Mouse (Mus musculus) kidney, embryonic 15.5 days (tissue): ENCODE results near the gene Syce3. TPM values are rescaled to one million over a fixed set of nuclear protein-coding genes. Genes with fewer than 3 reads are reported as not detected.

Experiments
- ATAC-seq: fragments of 200-750 bp; cut with Nextera tagmentation; replicated peaks from 2 replicates; pipeline ENCODE4 v1.8.0; 2017; ENCODE audit warnings: moderate TSS enrichment; ENCODE audit not compliant: low FRiP score
- H3K27ac ChIP-seq: fragments of 300-500 bp; sonication (generic); 2 replicates; pipeline ENCODE4 v1.5.1; 2015; ENCODE audit warnings: mild to moderate bottlenecking, inconsistent platforms
- H3K27me3 ChIP-seq: fragments of 300-500 bp; sonication (generic); 2 replicates; pipeline ENCODE4 v1.6.1; 2015; ENCODE audit warnings: inconsistent platforms
- H3K36me3 ChIP-seq: fragments of 300-500 bp; sonication (generic); 2 replicates; pipeline ENCODE4 v1.6.1; 2015; ENCODE audit warnings: inconsistent platforms
- H3K4me1 ChIP-seq: fragments of 300-500 bp; sonication (generic); 2 replicates; pipeline ENCODE4 v1.6.1; 2015; ENCODE audit warnings: inconsistent platforms
- H3K4me2 ChIP-seq: fragments of 300-500 bp; sonication (generic); 2 replicates; pipeline ENCODE4 v1.6.1; 2015; ENCODE audit warnings: moderate library complexity, mild to moderate bottlenecking, inconsistent platforms
- H3K4me3 ChIP-seq: fragments of 300-500 bp; sonication (generic); replicated peaks from 2 replicates; pipeline ENCODE4 v1.5.1; 2015; ENCODE audit warnings: mild to moderate bottlenecking, inconsistent platforms
- H3K9ac ChIP-seq: fragments of 300-500 bp; sonication (generic); 2 replicates; pipeline ENCODE4 v1.6.1; 2015; ENCODE audit warnings: mild to moderate bottlenecking, inconsistent platforms
- H3K9me3 ChIP-seq: fragments of 300-500 bp; sonication (generic); replicated peaks from 2 replicates; pipeline ENCODE4 v1.6.1; 2016; ENCODE audit warnings: inconsistent platforms
- WGBS: fragments of 180-500 bp; shearing (Covaris S2); methylation state at CpG from one replicate; pipeline ENCODE4 v1.1.7; 2015; ENCODE audit warnings: mixed read lengths; 5-methylcytosine and 5-hydroxymethylcytosine counted together
- polyA plus RNA-seq: library from polyadenylated mRNA; unstranded; fragments of >200 nt; fragmentation: Nextera tagmentation; extraction: Ambion mirVana; gene quantifications from 2 replicates; pipeline ENCODE4 v1.2.1, GENCODE M21; 2015

Gene Syce3
- polyA plus RNA-seq, 1 experiment from 2014 or later: not detected

DNA sequence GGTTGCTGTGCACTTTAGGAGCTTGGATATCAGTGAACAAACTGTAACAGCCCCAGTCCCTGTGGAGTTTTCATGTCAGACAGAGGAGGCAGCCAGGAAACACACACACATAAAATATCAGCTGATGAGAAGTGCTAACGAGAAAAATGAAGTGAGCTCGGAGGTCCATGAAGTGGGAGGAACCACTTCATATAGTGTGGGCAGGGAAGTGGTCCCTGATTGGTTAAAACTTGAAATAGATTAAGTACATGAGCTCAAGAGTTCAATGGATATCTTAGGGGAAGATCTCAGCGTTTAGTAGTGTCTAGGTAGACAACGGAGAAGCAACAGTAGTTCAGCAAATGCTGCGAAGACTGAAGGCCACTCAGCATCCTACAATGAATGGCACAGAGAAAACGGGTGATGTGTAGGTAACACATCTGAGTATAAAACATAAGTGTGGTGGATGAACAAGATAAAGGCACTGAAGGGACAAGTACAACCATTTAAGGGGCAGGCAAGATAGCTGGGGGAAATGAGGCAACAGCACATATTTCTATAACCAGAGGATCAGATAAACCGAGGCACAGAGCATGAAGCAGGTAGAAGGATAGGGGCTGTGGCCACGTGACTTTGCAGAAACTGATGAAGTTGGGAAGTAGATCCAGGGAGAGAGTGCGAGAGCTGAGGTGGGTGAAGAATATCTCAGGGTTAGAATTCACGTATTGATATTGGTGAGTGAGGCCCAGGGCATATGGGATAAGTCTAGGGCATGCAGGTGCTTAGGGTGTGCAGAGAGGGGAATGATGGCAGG is 5.3 kb downstream of the Syce3 start:
- Histone ChIP-seq H3K27ac (no peak overlapping the region), H3K4me3 (no peak overlapping the region), H3K36me3 (no peaks in the 10 kb centered on the region), H3K4me1 (no peaks in the 10 kb centered on the region), H3K4me2 (no peak overlapping the region), H3K9ac (no peak overlapping the region), H3K9me3 (peaks cover 6% of the 10 kb centered on the region; the same call in 1 of the 2 replicates), H3K27me3 (no peaks in the 10 kb centered on the region)
- 81% methylated on average over 10 of the region's 10 CpGs for WGBS
- no peak for ATAC-seq

DNA sequence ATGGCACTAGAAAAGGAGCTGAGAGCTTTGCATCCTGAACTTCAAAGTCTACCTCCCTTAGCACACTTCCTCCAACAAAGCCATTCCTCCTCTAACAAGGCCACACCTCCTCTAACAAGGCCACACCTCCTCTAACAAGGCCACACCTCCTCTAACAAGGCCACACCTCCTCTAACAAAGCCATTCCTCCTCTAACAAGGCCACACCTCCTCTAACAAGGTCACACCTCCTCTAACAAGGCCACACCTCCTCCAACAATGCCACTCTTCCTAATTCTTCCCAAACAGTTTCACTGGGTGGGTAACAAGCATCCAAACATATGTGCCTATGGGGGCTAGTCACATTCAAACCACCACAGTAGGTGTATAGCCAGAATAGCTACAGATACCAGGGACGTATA is 7.8 kb downstream of the Syce3 start:
- Histone ChIP-seq H3K4me3 (no peak overlapping the region), H3K27me3 (no peaks in the 10 kb centered on the region), H3K27ac (no peak overlapping the region), H3K4me1 (no peaks in the 10 kb centered on the region), H3K36me3 (no peaks in the 10 kb centered on the region), H3K9me3 (no peaks in the 10 kb centered on the region; the same call in 1 of the 2 replicates), H3K9ac (no peak overlapping the region), H3K4me2 (no peak overlapping the region)
- WGBS: 93% methylated on average over 1 of the region's 1 CpGs
- ATAC-seq: no peak

DNA sequence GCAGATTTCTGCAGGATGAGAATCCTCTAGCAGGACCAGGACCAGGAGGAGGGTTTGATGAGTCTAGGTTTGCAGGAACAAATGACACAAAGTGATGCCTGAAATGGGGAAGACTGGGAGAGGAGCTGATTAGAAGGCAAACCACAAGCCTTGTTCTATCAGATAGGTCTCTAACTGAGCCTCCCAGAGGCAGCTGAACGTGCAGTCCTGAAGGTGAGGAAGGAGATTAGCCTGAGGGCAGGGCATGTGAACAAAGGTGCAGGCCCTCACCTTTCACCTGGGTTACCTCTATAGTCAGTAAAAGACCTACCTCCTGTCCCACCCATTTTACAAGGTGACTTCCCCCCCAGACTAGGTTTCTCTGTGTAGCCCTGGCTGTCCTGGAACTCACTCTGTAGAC is 10.6 kb downstream of the Syce3 start:
- Histone ChIP-seq H3K9me3 (no peaks in the 10 kb centered on the region), H3K27ac (no peak overlapping the region), H3K36me3 (no peaks in the 10 kb centered on the region), H3K4me2 (no peak overlapping the region), H3K4me1 (no peaks in the 10 kb centered on the region), H3K27me3 (no peaks in the 10 kb centered on the region), H3K9ac (no peak overlapping the region), H3K4me3 (no peak overlapping the region)
- WGBS: 57% methylated on average over 1 of the region's 1 CpGs
- ATAC-seq: no peak

DNA sequence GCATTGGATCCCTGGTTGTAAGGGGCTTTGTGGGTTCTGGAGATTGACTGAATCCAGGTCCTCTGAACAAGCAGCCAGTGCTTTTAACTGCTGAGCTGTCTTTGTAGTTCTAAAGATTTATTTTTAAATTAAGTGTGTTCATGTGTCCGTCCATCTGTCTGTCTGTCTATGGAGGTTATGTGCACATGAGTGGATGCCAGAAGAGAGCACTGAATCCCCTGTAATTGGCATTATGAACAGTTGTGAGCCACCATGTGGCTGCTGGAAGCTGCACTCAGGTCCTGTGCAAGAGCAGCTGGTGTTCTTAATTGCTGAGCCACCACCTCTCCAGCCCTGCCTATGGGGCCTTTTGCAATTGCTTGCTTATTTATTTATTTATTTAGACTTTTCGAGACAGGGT is 12.2 kb downstream of the Syce3 start:
- no peak overlapping the region for H3K9ac ChIP-seq
- WGBS: 81% methylated on average over 2 of the region's 2 CpGs
- no peaks in the 10 kb centered on the region for H3K36me3 ChIP-seq
- no peaks in the 10 kb centered on the region for H3K27me3 ChIP-seq
- ATAC-seq: no peak
- H3K4me1 ChIP-seq: no peaks in the 10 kb centered on the region
- H3K4me2 ChIP-seq: no peak overlapping the region
- H3K27ac ChIP-seq: no peak overlapping the region
- H3K9me3 ChIP-seq: no peaks in the 10 kb centered on the region
- no peak overlapping the region for H3K4me3 ChIP-seq

DNA sequence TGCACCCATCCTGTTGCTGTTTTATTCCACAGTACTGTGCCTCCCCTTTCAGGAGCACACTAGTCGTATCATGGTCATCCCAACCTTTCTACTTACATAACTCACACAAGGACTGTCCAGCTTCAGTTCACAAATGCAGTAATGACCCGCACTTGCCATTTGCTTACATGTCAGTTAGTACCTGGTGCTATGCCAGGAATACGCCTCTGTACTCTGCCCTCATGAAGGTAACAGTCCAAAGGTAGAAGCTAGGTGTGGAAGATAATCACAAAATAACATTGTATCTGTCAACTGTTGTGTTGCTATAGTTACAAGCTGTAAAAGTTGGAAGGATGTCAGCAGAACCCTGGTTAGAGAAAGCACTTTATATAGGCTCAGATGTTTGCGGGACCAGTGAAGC is 13.4 kb downstream of the Syce3 start:
- ATAC-seq: no peak
- Histone ChIP-seq H3K4me1 (no peaks in the 10 kb centered on the region), H3K9me3 (no peaks in the 10 kb centered on the region), H3K4me2 (no peak overlapping the region), H3K9ac (no peak overlapping the region), H3K27me3 (no peaks in the 10 kb centered on the region), H3K4me3 (no peak overlapping the region), H3K27ac (no peak overlapping the region), H3K36me3 (no peaks in the 10 kb centered on the region)
- 88% methylated on average over 4 of the region's 4 CpGs for WGBS

DNA sequence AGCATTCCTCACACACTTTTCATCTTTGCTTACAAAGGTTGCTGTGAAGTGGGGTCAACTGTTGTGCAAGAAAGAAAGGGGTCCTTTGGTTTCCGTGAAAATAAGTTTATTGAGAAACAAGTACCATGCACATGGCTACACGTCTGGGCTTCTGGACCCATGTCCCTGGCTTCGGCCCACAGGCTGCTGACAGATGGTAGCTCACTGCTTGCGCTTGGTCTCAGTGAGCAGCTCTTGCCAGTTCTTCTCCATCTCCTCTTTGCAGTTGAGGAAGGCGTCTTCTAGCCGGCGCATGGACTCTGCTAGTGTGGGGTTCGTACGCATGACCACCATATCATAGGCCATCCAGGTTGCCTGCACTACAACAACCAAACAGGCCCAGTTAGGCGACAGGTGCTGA is 20.2 kb downstream of the Syce3 start:
- H3K9ac ChIP-seq: no peak overlapping the region
- no peaks in the 10 kb centered on the region for H3K9me3 ChIP-seq
- WGBS: 89% methylated on average over 10 of the region's 10 CpGs
- no peaks in the 10 kb centered on the region; the same call in 1 of the 2 replicates for H3K27me3 ChIP-seq
- no peak for ATAC-seq
- H3K4me3 ChIP-seq: no peak overlapping the region
- no peak overlapping the region for H3K27ac ChIP-seq
- no peak overlapping the region for H3K4me2 ChIP-seq
- no peaks in the 10 kb centered on the region for H3K4me1 ChIP-seq
- no peaks in the 10 kb centered on the region for H3K36me3 ChIP-seq

DNA sequence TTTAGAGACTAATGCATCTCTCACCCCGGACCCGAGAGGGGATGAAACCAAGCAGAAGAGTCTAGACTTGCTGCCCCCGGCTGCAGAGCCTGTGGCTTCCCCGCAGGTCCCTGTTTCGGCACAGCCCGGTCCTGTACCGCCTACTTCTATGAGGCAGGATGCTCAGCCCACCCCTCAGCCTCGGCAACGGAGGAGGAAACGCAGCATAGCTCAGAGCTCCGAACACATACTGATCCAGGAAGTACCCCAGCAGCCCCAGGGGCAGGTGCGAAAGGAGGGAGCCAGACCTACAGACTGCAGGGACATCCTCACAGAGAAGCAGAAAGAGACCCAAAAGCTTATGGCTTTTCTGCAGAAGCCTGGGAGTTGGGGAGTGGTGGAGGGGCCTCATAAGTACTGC is 23.2 kb downstream of the Syce3 start:
- Histone ChIP-seq H3K27ac (no peak overlapping the region), H3K36me3 (no peaks in the 10 kb centered on the region), H3K27me3 (peaks cover 5% of the 10 kb centered on the region), H3K4me2 (no peak overlapping the region), H3K4me1 (no peaks in the 10 kb centered on the region), H3K4me3 (no peak overlapping the region), H3K9me3 (no peaks in the 10 kb centered on the region), H3K9ac (no peak overlapping the region)
- no peak for ATAC-seq
- WGBS: 51% methylated on average over 12 of the region's 12 CpGs

DNA sequence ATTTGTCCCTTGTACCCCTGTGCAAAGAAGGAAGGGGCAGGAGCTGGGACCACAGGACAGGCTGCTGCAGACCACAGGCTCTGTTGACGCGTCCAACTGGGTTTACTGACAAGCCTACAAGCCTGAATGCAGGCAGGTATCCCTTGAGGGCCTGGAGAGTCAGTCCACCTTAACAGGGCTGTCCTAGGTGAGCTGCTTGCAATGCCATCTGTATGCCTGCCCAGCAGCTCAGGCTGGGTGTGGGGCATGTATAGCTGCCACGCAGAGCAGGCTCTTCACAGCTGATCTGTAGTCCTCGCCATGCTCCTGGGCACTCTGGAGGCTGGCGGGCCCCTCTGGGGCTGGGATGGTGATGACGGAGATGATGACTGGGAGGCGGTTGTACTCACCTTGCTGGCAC is 25.7 kb downstream of the Syce3 start, which contains the start of gene Klhdc7b:
Gene Klhdc7b, plus strand, starts transcription at position 301 of the 400 bp plus-strand sequence.
- Histone ChIP-seq H3K36me3 (no peaks in the 10 kb centered on the region), H3K4me1 (no peaks in the 10 kb centered on the region), H3K27me3 (peaks cover 24% of the 10 kb centered on the region), H3K9me3 (no peaks in the 10 kb centered on the region), H3K9ac (no peak within 1 kb of the TSS), H3K4me2 (no peak within 1 kb of the TSS), H3K4me3 (no peak within 1 kb of the TSS), H3K27ac (no peak within 1 kb of the TSS)
- WGBS: 83% methylated on average over 7 of the region's 7 CpGs
- no peak for ATAC-seq

DNA sequence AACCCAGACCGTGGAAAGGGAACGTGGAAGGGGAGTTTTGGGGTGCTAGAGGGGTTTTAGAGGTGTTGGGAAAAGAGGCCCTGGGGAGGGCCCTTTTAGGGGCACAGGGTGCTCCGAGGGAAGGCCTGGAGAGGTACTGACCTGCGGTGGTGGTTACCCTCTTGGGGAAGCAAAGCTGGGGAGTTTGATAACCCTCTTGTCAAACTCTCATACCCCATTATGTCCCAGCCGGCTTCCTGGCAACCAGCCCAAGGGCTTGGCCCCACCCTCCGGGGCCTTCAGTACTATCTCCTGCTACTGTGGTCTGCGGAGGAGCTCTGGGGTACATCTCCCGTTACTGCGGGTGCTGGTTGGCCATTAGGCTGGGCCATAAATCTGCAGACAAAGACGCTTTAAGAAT is 30.9 kb downstream of the Syce3 start:
- Histone ChIP-seq H3K36me3 (no peaks in the 10 kb centered on the region), H3K27me3 (peaks cover 63% of the 10 kb centered on the region), H3K9me3 (no peaks in the 10 kb centered on the region), H3K4me2 (peak overlapping the region; percentile 85), H3K9ac (no peak overlapping the region), H3K27ac (no peak overlapping the region), H3K4me3 (peak overlapping the region; percentile 44), H3K4me1 (peaks cover 28% of the 10 kb centered on the region)
- no peak for ATAC-seq
- WGBS: 8% methylated on average over 10 of the region's 10 CpGs

DNA sequence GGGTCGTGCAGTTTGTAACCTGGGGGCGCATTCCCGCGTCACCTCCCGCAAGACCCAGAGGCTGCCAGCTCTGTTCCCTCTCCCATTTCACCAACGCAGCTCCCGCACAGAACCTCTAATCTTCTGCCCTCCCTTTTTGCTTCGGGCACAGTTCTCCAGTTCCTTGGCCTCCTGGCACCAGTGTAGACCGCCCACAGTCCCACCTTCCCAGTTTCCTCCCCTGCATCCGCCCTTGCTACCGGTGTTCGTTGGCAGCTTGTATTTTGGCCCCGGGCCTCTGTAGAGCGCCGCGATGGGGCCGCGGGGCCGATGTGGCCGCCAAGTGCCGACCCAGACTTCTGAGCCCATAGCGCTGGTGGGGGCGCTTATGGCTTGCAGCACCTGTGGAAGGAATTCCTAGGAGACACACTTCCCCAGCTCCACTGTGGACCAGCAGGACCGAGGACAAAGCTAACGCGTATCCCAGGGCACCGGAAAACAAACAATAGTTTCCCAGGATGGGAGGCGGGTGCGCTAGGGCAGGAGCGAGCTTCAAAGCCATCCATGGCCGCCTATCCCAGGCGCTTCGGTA is 31.4 kb downstream of the Syce3 start, which contains the start of gene Odf3b:
Gene Odf3b, minus strand, starts transcription at position 452 of the 571 bp plus-strand sequence.
- no peaks in the 10 kb centered on the region for H3K36me3 ChIP-seq
- H3K9me3 ChIP-seq: no peaks in the 10 kb centered on the region
- no peak within 1 kb of the TSS for H3K27ac ChIP-seq
- ATAC-seq: no peak
- peak within 1 kb of the TSS; percentile 44 for H3K4me3 ChIP-seq
- H3K27me3 ChIP-seq: peaks cover 63% of the 10 kb centered on the region
- WGBS: under 1% methylated on average over 33 of the region's 33 CpGs
- H3K4me1 ChIP-seq: peaks cover 33% of the 10 kb centered on the region
- H3K4me2 ChIP-seq: peak within 1 kb of the TSS; percentile 85
- H3K9ac ChIP-seq: peak within 1 kb of the TSS; percentile 38

DNA sequence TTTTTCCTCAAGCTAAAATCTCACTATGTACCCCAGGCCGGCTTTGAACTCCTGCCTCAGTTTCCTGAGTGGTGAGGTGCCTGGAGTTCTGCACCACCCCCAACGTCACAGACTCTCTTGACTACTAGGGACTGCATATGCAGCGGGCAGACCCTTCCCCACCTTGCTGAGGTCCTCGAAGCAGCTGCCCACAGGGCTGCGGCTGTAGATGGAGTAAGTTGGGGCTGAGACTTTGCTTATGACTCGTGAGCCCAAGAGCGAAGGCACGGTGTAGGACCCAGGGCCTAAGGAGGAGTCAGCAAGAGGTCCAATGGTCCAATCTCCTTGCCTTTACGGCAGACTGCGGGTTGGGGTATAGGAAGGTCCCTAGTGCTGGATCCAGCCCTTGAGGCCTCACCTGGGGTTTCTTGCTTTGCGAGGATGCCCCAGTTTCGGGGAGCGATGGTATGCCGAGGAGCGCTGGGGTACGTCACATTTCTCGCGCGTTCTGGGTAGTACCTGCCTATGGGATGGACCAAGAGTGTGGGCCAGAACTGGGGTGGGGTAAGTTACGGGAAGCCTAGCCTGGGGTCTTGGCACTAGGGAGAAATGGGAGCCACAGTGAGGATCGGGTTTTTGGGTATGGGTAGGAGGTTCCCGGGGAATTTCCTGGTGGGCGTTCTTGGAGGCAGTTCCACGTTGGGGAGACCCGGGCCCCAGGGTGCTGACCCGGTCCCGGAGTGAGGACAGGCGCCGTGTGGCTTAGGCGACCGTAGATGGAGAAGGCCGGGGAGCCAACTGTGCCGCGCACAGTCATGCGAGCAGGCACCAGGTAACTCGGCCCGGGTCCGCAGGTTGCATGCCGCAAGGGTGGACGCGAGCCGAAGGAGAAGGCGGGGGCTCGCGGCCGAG is 32.1 kb downstream of the Syce3 start:
- H3K4me3 ChIP-seq: peak overlapping the region; percentile 44
- 12% methylated on average over 46 of the region's 46 CpGs for WGBS
- H3K27me3 ChIP-seq: peaks cover 63% of the 10 kb centered on the region
- no peaks in the 10 kb centered on the region for H3K36me3 ChIP-seq
- H3K9ac ChIP-seq: peak overlapping the region; percentile 38; the same call in 1 of the 2 replicates
- peak overlapping the region; percentile 85 for H3K4me2 ChIP-seq
- H3K9me3 ChIP-seq: no peaks in the 10 kb centered on the region
- peaks cover 37% of the 10 kb centered on the region for H3K4me1 ChIP-seq
- no peak for ATAC-seq
- no peak overlapping the region for H3K27ac ChIP-seq

DNA sequence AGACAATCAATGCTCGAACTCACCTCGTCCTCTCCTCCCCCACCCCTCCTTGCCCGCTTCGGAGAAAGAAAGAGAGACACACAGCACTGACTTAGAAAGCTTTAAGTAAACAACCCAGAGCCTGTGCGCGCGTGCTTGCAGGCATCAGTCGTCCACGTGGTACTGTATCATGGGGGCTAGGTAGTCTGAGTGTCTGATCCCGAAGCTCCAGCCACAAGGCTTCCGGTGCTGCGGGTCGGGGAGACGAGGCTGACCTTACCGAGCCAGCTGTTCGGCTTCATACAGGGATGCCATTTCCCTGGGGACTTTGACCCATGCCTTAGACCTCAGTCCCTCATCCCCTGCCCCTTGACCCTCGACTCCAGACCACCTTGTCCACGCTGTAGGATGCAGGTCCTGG is 32.9 kb downstream of the Syce3 start:
- Histone ChIP-seq H3K36me3 (peaks cover 4% of the 10 kb centered on the region), H3K27me3 (peaks cover 60% of the 10 kb centered on the region), H3K9ac (no peak overlapping the region), H3K4me3 (peak overlapping the region; percentile 4; the same call in 1 of the 2 replicates), H3K9me3 (no peaks in the 10 kb centered on the region), H3K4me2 (peak overlapping the region; percentile 40), H3K4me1 (peaks cover 45% of the 10 kb centered on the region), H3K27ac (no peak overlapping the region)
- WGBS: 4% methylated on average over 17 of the region's 18 CpGs
- no peak for ATAC-seq
